Mouse (Mus musculus): ENCODE results near the gene Vwf. TPM values are rescaled to one million over a fixed set of nuclear protein-coding genes. Genes with fewer than 3 reads are reported as not detected.

The Vwf gene
- polyA plus RNA-seq, 1 experiment from 2014 or later, result 20.8 TPM

DNA sequence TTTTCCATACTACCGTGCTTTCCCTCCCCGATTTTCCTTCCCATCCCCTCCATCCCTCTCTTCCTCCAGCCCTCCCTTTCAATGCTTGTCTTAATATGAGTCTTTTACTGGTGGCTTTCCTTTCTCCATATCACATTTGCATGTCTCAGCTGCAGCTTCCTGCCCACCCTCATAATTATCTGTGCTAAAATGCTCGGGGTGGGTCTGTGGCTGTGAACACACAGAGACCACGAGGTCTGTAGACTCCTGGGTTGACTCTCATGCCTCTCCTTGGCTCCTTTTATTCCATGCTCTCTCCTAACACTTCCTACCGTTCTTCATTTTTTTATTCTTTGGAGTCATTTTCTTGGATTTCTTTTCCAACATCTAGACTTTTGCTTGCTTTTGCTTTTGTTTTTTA lies 3.6 kb downstream of the Vwf start:
- H3K4me1 ChIP-seq, result peaks cover 13% of the 10 kb centered on the region
- no peak overlapping the region for H3K4me2 ChIP-seq
- no peak overlapping the region for H3K9ac ChIP-seq
- H3K27me3 ChIP-seq, result no peaks in the 10 kb centered on the region
- H3K36me3 ChIP-seq, result no peaks in the 10 kb centered on the region
- H3K4me3 ChIP-seq, result no peak overlapping the region
- H3K27ac ChIP-seq, result no peak overlapping the region
- ATAC-seq (ENCODE audit: borderline replicate concordance, extremely low read depth, low FRiP score, low TSS enrichment), result no peak
- WGBS, result 69% methylated on average over 5 of the region's 5 CpGs
- no peaks in the 10 kb centered on the region for H3K9me3 ChIP-seq

DNA sequence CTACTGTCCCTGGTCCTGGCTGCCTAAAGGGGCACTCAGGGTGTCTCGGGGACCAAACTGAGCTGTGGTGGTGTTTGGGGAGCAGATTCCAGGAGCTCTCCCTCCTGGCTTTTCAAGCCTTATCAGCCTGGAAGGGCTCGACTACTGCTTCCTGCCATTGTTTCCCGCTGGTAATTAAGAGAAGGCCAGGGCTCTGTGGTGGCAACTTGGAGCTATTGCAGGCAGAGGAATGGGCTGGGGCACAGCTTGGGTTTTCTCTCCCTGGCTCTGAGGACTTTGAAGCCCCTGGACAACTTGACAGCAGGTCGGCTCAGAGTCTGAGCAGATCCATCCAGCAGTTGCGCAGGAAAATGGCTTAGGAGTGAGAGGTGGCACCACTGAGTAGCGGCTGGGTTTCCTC lies 6.2 kb downstream of the Vwf start:
- WGBS, result 46% methylated on average over 6 of the region's 6 CpGs
- H3K9ac ChIP-seq, result no peak overlapping the region
- no peaks in the 10 kb centered on the region for H3K36me3 ChIP-seq
- 0 out of 2 replicates have a peak, but pooled peaks have one; percentile 40 for ATAC-seq (ENCODE audit: borderline replicate concordance, extremely low read depth, low FRiP score, low TSS enrichment)
- peaks cover 13% of the 10 kb centered on the region for H3K4me1 ChIP-seq
- no peak overlapping the region for H3K4me2 ChIP-seq
- peak overlapping the region; percentile 60 for H3K27ac ChIP-seq
- H3K9me3 ChIP-seq, result no peaks in the 10 kb centered on the region
- H3K4me3 ChIP-seq, result no peak overlapping the region
- no peaks in the 10 kb centered on the region for H3K27me3 ChIP-seq

DNA sequence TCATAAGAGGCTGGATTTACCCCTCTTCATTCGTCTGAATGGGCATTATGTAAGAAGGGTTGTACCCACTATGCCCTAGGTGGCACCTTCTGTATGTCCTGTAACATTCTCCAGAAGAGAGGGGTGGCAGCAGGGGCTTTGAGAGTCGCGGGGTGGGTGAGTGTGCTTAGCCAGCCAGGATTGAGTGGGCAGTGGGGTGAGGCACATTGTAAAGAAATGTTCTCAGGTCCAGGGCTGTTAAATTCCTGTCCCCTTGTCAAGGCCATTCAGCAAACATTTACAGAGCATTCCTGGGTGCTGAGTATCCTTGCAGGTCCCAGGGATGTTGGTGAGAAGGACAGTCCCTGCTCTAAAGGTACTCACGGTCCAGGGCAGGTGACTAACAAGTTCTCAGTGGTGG lies 7.0 kb downstream of the Vwf start:
- Histone ChIP-seq H3K4me2 (no peak overlapping the region), H3K4me3 (no peak overlapping the region), H3K27ac (peak overlapping the region; percentile 60), H3K9ac (no peak overlapping the region), H3K36me3 (no peaks in the 10 kb centered on the region), H3K4me1 (peaks cover 13% of the 10 kb centered on the region), H3K9me3 (no peaks in the 10 kb centered on the region), H3K27me3 (no peaks in the 10 kb centered on the region)
- 0 out of 2 replicates have a peak, but pooled peaks have one; percentile 21 for ATAC-seq (ENCODE audit: borderline replicate concordance, extremely low read depth, low FRiP score, low TSS enrichment)
- WGBS, result 49% methylated on average over 4 of the region's 4 CpGs

DNA sequence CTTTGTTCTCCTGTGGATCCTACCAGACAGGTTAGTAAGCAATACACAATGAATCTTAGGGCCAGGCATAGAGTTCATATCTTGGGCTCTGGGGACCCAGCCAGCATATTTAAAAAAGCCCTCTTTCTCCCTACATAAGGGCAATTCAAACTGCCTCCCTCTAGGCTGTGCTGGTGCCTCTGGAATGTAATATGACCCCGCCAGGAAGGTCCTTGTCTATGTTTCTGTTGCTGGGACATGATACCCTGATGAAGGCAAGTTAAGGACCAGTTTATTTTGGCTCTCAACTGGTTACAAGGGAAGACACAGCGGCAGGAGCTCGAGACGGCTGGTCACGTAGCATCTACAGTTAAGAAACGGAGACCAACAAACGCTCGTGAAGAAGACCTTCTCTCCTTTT lies 12.3 kb downstream of the Vwf start:
- H3K36me3 ChIP-seq, result no peaks in the 10 kb centered on the region
- no peak overlapping the region for H3K4me3 ChIP-seq
- H3K4me1 ChIP-seq, result 0 out of 2 replicates have a peak, but pooled peaks cover 5% of the 10 kb centered on the region
- H3K9me3 ChIP-seq, result no peaks in the 10 kb centered on the region
- 70% methylated on average over 8 of the region's 8 CpGs for WGBS
- ATAC-seq (ENCODE audit: borderline replicate concordance, extremely low read depth, low FRiP score, low TSS enrichment), result no peak
- no peak overlapping the region for H3K4me2 ChIP-seq
- no peak overlapping the region for H3K27ac ChIP-seq
- H3K27me3 ChIP-seq, result no peaks in the 10 kb centered on the region
- no peak overlapping the region for H3K9ac ChIP-seq

DNA sequence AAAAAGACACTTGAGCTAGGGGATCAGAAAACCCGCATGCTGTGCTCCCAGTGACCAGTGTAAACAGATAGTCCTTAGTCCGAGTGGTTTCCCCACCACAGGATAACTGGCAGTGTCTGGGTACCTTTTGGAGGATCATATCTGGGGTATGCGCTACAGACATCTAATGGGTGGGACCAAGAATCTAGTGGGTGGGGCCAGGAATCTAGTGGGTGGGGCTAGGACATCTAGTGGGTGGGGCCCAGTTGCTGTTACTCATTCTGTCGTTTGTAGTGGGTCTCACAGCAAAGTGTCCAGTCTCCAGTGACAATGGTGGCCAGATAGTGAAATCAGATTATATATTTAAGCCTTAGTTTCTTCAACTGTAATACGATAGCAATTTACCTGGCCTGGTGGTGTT lies 14.5 kb downstream of the Vwf start:
- Histone ChIP-seq H3K4me3 (no peak overlapping the region), H3K4me2 (no peak overlapping the region), H3K27ac (no peak overlapping the region), H3K4me1 (0 out of 2 replicates have a peak, but pooled peaks cover 2% of the 10 kb centered on the region), H3K27me3 (no peaks in the 10 kb centered on the region), H3K9ac (no peak overlapping the region), H3K9me3 (no peaks in the 10 kb centered on the region), H3K36me3 (no peaks in the 10 kb centered on the region)
- ATAC-seq (ENCODE audit: borderline replicate concordance, extremely low read depth, low FRiP score, low TSS enrichment), result no peak
- 69% methylated on average over 5 of the region's 5 CpGs for WGBS

DNA sequence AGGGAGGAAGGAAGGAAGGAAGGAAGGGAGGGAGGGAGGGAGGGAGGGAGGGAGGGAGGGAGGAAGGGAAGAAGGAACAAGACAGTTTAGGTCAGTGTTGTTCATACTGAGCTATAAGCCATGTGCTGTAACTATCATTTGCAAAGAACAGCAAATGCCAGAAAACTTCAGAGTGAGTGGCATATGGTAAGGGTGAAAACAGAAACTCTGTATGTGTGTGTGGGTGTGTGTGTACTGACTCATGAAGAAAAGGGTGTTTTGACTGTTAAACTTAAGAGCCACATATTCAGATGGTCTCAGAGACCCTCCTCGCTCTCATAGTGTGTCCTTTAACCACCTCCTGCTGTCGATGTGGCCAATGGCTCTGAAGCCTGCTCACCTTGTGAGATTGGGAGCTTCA lies 14.9 kb downstream of the Vwf start:
- WGBS, result 88% methylated on average over 2 of the region's 2 CpGs
- H3K27ac ChIP-seq, result no peak overlapping the region
- H3K36me3 ChIP-seq, result no peaks in the 10 kb centered on the region
- no peaks in the 10 kb centered on the region for H3K27me3 ChIP-seq
- 0 out of 2 replicates have a peak, but pooled peaks cover 2% of the 10 kb centered on the region for H3K4me1 ChIP-seq
- no peak overlapping the region for H3K4me3 ChIP-seq
- no peak overlapping the region for H3K9ac ChIP-seq
- no peak for ATAC-seq (ENCODE audit: borderline replicate concordance, extremely low read depth, low FRiP score, low TSS enrichment)
- H3K4me2 ChIP-seq, result no peak overlapping the region
- H3K9me3 ChIP-seq, result no peaks in the 10 kb centered on the region

DNA sequence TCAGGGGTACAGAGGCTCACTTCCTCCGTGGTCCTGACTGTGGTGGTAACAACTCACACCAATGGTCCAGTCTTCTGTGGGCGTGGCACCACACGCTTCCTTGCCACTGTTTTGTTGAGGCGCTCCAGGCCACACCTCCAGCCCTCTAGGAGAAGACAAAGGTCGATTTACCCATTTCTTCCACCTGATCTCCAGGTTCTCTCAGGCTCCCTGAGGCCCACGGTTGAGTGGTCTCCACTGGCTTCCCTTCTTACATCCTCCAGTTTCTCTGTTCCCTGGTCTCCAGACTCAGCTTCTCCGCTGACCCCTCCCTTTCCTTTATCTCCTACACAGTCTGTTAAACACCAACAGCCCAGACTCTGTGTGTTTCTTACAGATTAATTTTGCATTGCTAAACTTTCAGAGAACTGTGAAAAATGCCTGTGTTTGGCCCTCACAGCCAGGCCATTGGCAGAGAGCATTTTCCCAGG lies 18.3 kb downstream of the Vwf start:
- Histone ChIP-seq H3K4me3 (no peak overlapping the region), H3K27ac (no peak overlapping the region), H3K27me3 (no peaks in the 10 kb centered on the region), H3K9me3 (no peaks in the 10 kb centered on the region), H3K36me3 (no peaks in the 10 kb centered on the region), H3K4me2 (no peak overlapping the region), H3K9ac (no peak overlapping the region), H3K4me1 (0 out of 2 replicates have a peak, but pooled peaks cover 2% of the 10 kb centered on the region)
- ATAC-seq (ENCODE audit: borderline replicate concordance, extremely low read depth, low FRiP score, low TSS enrichment), result no peak
- 70% methylated on average over 7 of the region's 7 CpGs for WGBS

DNA sequence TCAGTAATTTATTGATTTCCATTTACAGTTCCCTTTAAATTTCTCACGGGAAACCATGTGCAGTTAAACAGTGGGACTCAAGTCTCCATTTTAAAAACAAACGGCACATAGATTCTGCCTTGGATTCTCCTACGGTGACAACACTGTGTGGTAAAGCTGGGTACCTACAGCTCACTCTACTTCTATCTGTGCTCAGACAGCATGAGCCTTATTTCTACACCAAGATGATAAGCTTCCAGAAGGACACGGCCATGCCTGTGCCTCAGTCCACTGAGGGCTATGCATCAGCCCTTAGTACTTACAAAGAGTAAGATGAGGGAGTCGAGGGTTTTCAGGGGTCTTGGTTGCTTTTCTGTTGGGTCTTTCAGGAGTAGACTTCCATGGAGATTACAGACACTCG lies 18.8 kb downstream of the Vwf start:
- Histone ChIP-seq H3K4me2 (no peak overlapping the region), H3K36me3 (no peaks in the 10 kb centered on the region), H3K9me3 (no peaks in the 10 kb centered on the region), H3K9ac (no peak overlapping the region), H3K27ac (no peak overlapping the region), H3K4me3 (no peak overlapping the region), H3K4me1 (0 out of 2 replicates have a peak, but pooled peaks cover 2% of the 10 kb centered on the region), H3K27me3 (no peaks in the 10 kb centered on the region)
- 76% methylated on average over 6 of the region's 6 CpGs for WGBS
- ATAC-seq (ENCODE audit: borderline replicate concordance, extremely low read depth, low FRiP score, low TSS enrichment), result no peak

DNA sequence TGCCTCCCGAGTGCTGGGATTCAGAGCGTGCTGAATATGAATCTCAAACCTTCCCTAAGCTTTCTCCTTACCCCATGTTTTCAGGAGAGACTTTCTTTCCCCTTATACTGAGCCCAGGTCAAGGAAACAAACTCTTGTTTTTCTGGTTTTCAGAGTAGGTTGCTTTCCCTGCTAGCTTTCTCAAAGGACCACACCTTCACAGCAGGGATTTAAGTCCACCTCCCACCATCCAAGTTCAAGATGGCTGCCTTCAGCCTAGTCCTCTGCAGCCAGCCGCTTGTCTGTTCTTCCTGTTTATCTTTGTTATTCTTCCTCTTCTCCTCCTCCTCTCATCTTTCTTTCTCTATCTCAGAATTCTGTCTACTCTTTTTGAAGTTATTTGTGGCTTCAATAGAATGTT lies 20.1 kb downstream of the Vwf start:
- 0 out of 2 replicates have a peak, but pooled peaks cover 2% of the 10 kb centered on the region for H3K4me1 ChIP-seq
- no peaks in the 10 kb centered on the region for H3K9me3 ChIP-seq
- no peak overlapping the region for H3K4me3 ChIP-seq
- H3K9ac ChIP-seq, result no peak overlapping the region
- no peak overlapping the region for H3K4me2 ChIP-seq
- H3K27ac ChIP-seq, result no peak overlapping the region
- 84% methylated on average over 3 of the region's 3 CpGs for WGBS
- ATAC-seq (ENCODE audit: borderline replicate concordance, extremely low read depth, low FRiP score, low TSS enrichment), result no peak
- H3K36me3 ChIP-seq, result no peaks in the 10 kb centered on the region
- no peaks in the 10 kb centered on the region for H3K27me3 ChIP-seq

DNA sequence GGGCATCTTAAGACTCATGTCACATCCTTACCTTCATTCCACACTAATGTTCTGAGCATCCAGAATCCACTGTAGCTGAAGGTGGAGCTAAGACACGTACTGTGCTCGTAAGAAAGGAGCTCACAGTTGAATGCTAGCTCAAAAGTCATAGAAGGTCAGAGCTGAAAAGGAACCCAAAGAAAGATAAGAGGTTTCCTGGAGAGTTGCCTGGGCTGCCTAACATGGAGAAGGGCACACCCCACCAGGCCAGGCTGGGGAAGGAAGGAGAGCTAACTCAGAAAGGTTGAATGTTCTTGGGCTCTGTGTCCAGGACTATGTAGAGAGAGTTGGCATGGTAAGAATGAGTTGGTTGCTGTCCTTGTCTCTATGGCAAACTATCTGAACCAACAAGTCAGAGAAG lies 21.8 kb downstream of the Vwf start:
- peaks cover 13% of the 10 kb centered on the region for H3K4me1 ChIP-seq
- H3K4me2 ChIP-seq, result no peak overlapping the region
- ATAC-seq (ENCODE audit: borderline replicate concordance, extremely low read depth, low FRiP score, low TSS enrichment), result no peak
- WGBS, result 56% methylated on average over 2 of the region's 2 CpGs
- H3K27me3 ChIP-seq, result no peaks in the 10 kb centered on the region
- H3K4me3 ChIP-seq, result no peak overlapping the region
- H3K9ac ChIP-seq, result no peak overlapping the region
- H3K27ac ChIP-seq, result no peak overlapping the region
- no peaks in the 10 kb centered on the region for H3K36me3 ChIP-seq
- H3K9me3 ChIP-seq, result no peaks in the 10 kb centered on the region

DNA sequence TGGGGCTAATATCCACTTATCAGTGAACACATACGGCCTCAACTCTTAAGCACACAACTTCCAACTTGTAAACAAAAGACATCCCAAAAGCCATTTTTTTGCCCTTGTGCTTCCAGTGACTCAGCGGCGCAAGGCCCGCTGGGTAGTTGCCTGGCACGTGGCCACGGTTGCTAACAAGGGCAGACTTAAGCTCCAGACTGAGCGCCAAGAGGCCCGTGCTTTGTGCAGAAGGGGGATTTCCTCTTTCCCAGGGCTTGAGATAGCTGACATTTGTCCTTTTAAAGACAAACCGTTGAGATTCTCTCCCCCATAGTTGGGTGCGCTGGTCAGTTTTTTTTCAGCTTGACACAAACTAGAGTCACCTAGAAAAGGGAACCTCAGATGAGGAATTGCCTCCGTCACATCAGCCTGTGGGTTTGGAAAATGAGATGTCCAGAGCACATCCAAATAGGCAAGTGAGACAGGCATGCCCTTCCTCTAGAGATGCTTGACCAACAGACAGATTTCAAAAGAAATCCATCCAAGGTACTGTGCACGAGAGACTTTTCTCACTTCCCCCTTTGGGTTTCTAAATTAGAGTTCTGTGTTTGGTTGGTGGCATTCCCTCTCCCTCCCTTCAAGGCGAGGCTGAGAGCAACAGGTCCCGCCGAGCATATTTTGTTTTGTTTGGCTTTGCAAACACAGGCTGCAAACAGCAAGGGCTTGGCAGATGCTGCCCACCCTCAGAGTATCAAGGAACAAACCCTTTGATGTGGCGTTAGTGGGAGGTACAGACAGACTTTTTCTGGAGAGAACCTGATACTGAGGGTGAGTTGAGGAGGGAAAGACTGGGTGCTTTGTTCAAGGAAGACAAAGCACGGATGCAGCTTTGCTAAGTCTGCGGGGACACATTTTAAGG lies 26.0 kb downstream of the Vwf start:
- H3K27ac ChIP-seq, result peak overlapping the region; percentile 81
- no peak overlapping the region for H3K9ac ChIP-seq
- H3K36me3 ChIP-seq, result no peaks in the 10 kb centered on the region
- ATAC-seq (ENCODE audit: borderline replicate concordance, extremely low read depth, low FRiP score, low TSS enrichment), result peak; percentile 37
- 21% methylated on average over 18 of the region's 18 CpGs for WGBS
- peak overlapping the region; percentile 52 for H3K4me2 ChIP-seq
- peak overlapping the region; percentile 30 for H3K4me3 ChIP-seq
- H3K27me3 ChIP-seq, result no peaks in the 10 kb centered on the region
- peaks cover 20% of the 10 kb centered on the region for H3K4me1 ChIP-seq
- H3K9me3 ChIP-seq, result no peaks in the 10 kb centered on the region

DNA sequence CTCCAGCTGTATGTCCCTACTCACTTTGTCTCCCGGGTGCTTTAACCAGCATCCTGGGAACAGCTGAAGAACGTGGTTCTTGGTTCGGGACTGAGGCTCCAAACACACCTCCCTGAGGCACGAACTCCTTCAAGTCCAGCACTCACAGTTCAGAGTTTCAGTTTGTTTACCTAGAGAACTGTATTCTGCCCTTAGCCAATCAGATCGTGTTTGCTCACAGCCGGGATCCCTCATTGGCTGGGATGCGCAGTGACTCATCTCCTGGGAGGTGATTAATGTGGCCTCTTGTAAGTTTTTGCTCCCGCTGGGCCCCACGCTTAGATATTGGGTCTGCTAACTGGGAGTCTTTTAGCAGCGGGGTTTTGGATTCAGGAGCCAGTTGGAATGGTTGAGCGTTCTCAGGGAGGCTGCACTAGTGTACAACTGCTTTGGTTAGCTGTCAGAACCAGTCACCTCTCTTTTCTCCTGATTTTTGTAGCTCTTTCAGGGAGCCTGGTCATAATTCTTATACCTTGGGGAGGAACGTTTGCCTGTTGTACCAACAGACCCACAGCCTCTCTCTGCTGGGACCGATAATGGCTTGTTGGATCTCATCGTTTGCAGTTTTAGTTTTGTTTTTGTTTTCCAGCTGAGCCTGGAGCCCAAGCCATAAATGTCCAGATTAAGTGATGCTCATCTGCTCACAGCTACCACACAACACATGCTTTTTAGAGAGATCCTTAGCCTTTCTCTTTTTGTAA lies 26.8 kb downstream of the Vwf start:
- Histone ChIP-seq H3K27me3 (no peaks in the 10 kb centered on the region), H3K9ac (no peak overlapping the region), H3K4me2 (peak overlapping the region; percentile 52), H3K27ac (peak overlapping the region; percentile 81), H3K36me3 (no peaks in the 10 kb centered on the region), H3K4me3 (peak overlapping the region; percentile 30), H3K9me3 (no peaks in the 10 kb centered on the region), H3K4me1 (peaks cover 23% of the 10 kb centered on the region)
- WGBS, result 2% methylated on average over 14 of the region's 14 CpGs
- ATAC-seq (ENCODE audit: borderline replicate concordance, extremely low read depth, low FRiP score, low TSS enrichment), result peak; percentile 96

Measured in lung, embryonic 15.5 days (tissue).